Mouse (Mus musculus) stomach, postnatal 0 days (tissue): Measurements from ENCODE around the gene Vegfd. TPM values are rescaled to one million over a fixed set of nuclear protein-coding genes. Genes with fewer than 3 reads are reported as not detected.

Source experiments
- ATAC-seq: fragments of 200-750 bp; cut with Nextera tagmentation; 2 replicates; pipeline ENCODE4 v1.8.0; 2017; ENCODE audit not compliant: low FRiP score, low TSS enrichment
- DNase-seq: peaks from one replicate; pipeline ENCODE4 v3.0.0-alpha.2; 2016; ENCODE audit warnings: low spot score
- H3K27ac ChIP-seq: fragments of 300-500 bp; sonication (generic); replicated peaks from 2 replicates; pipeline ENCODE4 v1.5.1; 2014; ENCODE audit warnings: mild to moderate bottlenecking, control low read depth
- H3K27me3 ChIP-seq: fragments of 300-500 bp; sonication (generic); 2 replicates; pipeline ENCODE4 v1.6.1; 2014; ENCODE audit warnings: low read length; ENCODE audit not compliant: control insufficient read depth, insufficient read depth
- H3K36me3 ChIP-seq: fragments of 300-500 bp; sonication (generic); 2 replicates; pipeline ENCODE4 v1.6.1; 2014; ENCODE audit warnings: low read length, mixed read lengths; ENCODE audit not compliant: control insufficient read depth, insufficient read depth
- H3K4me1 ChIP-seq: fragments of 300-500 bp; sonication (generic); replicated peaks from 2 replicates; pipeline ENCODE4 v1.6.1; 2014; ENCODE audit warnings: antibody characterized with exemption; ENCODE audit not compliant: control insufficient read depth, insufficient read depth
- H3K4me2 ChIP-seq: fragments of 300-500 bp; sonication (generic); replicated peaks from 2 replicates; pipeline ENCODE4 v1.6.1; 2014; ENCODE audit warnings: low read depth, mild to moderate bottlenecking, control low read depth, moderate library complexity
- H3K4me3 ChIP-seq: fragments of 300-500 bp; sonication (generic); 2 replicates; pipeline ENCODE4 v1.5.1; 2014; ENCODE audit warnings: low read depth, low read length, control low read depth
- H3K9ac ChIP-seq: fragments of 300-500 bp; sonication (generic); 2 replicates; pipeline ENCODE4 v1.6.1; 2014; ENCODE audit warnings: mild to moderate bottlenecking, low read length, control low read depth, mixed read lengths
- H3K9me3 ChIP-seq: fragments of 300-500 bp; sonication (generic); 2 replicates; pipeline ENCODE4 v1.6.1; 2016; ENCODE audit warnings: low read length; ENCODE audit not compliant: control insufficient read depth
- CTCF ChIP-seq: IDR thresholded peaks from 2 replicates; pipeline ENCODE4 v1.5.1; 2016; ENCODE audit warnings: antibody characterized with exemption, low read depth, mild to moderate bottlenecking, moderate library complexity
- EP300 ChIP-seq: optimal IDR thresholded peaks from 2 replicates; pipeline ENCODE3; 2016; ENCODE audit warnings: antibody characterized with exemption
- WGBS: fragments of 180-500 bp; shearing (Covaris S2); extraction: QIAGEN DNeasy Blood & Tissue Kit; methylation state at CpG from one replicate; pipeline ENCODE4 v1.1.7; 2014; 5-methylcytosine and 5-hydroxymethylcytosine counted together
- polyA plus RNA-seq: library from polyadenylated mRNA; unstranded; fragments of >200 nt; fragmentation: Nextera tagmentation; extraction: Ambion mirVana; gene quantifications from 2 replicates; pipeline ENCODE4 v1.2.1, GENCODE M21; 2015

Gene Vegfd
- polyA plus RNA-seq, 1 experiment from 2014 or later: 3.4 TPM

GRCm38 (mm10) chrX:164394091-164394490 is 20.9 kb downstream of the Vegfd start:
- TF ChIP-seq CTCF (no peak), EP300 (no peak)
- Histone ChIP-seq H3K27me3 (no peaks in the 10 kb centered on the region), H3K36me3 (no peaks in the 10 kb centered on the region), H3K27ac (no peak overlapping the region), H3K4me2 (no peak overlapping the region), H3K4me3 (no peak overlapping the region), H3K4me1 (no peaks in the 10 kb centered on the region), H3K9ac (no peak overlapping the region), H3K9me3 (no peaks in the 10 kb centered on the region)
- 77% methylated on average over 4 of the region's 4 CpGs for WGBS
- ATAC-seq: no peak
- DNase-seq: no peak

GRCm38 (mm10) chrX:164398456-164398855 is 25.3 kb downstream of the Vegfd start:
- Histone ChIP-seq H3K9ac (no peak overlapping the region), H3K27me3 (no peaks in the 10 kb centered on the region), H3K27ac (no peak overlapping the region), H3K9me3 (no peaks in the 10 kb centered on the region), H3K4me1 (no peaks in the 10 kb centered on the region), H3K36me3 (no peaks in the 10 kb centered on the region), H3K4me2 (no peak overlapping the region), H3K4me3 (no peak overlapping the region)
- 57% methylated on average over 3 of the region's 3 CpGs for WGBS
- ATAC-seq (no peak), DNase-seq (no peak)
- TF ChIP-seq EP300: no peak
- peak; percentile 78 for TF ChIP-seq CTCF

DNA sequence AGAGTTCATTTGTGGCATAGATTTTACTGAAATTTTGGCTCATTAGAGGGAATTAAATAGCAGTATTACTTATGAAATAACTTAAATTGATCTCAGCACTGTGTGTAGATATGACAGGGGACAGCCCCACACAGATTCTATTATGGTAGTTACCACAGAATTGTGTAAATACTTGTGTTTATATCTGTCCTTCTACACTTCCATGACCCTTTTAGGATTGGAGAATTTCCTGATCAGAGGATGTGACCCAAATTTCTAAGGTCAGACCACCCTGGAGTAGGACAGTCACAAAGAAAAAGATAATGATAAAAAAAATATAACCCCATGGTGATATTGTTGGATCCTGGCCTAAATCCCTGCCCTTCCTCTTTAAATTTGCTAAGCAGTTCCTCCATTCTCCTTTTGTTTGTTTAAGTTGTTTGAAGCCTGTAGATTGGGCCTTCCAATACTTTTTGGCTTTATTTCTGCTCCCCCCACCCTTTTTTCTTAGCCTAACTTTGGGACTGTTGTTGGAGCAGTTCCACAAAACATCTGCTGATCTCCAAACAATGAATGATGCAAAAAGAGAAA is 32.0 kb downstream of the Vegfd start:
- ATAC-seq: no peak
- no peak overlapping the region for H3K4me3 ChIP-seq

DNA sequence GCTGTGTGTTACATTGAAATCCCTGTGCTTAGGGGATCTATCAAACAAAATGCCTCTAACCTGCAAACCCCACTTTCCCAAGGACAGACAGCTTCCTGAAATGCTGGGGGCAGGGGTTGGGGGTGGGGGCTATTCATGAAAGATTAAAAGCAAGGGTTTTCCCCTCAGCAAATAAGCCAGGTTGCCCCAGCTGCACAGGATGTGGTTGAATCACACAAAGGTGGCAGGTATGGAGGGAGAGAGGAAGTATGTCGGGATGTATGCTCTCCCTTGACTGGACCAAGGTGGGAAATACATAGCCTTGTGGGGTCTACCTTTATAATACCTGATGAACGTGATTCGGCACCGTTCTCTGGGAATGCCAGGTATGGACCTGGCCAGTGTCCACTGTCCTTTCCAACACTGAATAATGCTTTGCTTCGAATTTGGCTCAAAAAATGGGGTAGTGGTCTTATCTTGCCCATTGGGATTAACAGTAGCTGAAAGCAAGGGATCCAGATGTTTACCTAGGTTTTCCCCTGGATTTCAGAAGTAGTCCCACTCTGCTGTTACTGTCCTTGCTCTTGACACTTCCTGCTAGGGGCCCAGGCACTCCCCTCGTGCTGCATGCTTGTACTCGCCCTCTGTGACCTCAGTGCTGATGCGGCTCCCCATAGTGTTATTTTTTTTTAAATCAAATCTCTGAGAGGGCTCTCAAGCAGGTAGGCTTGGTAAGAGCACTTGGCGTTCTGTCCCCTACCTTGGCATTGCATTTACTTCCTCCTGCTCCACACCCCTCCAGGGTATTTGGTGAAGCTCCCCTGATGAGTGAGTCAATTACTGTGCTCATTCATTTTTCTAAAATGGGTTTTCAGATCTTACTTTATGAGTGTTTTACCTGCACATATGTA is 33.2 kb downstream of the Vegfd start:
- H3K9ac ChIP-seq: no peak overlapping the region
- no peaks in the 10 kb centered on the region for H3K9me3 ChIP-seq
- ATAC-seq: no peak
- TF ChIP-seq CTCF (no peak), EP300 (no peak)
- no peak for DNase-seq
- 68% methylated on average over 9 of the region's 9 CpGs for WGBS
- H3K36me3 ChIP-seq: no peaks in the 10 kb centered on the region
- H3K4me1 ChIP-seq: no peaks in the 10 kb centered on the region
- H3K4me3 ChIP-seq: no peak overlapping the region
- no peaks in the 10 kb centered on the region for H3K27me3 ChIP-seq
- H3K4me2 ChIP-seq: no peak overlapping the region
- H3K27ac ChIP-seq: no peak overlapping the region

More for the DNA sequence above, 32.0 kb downstream of the Vegfd start:
- Histone ChIP-seq H3K36me3 (no peaks in the 10 kb centered on the region), H3K9ac (no peak overlapping the region), H3K9me3 (no peaks in the 10 kb centered on the region), H3K27me3 (no peaks in the 10 kb centered on the region), H3K4me2 (no peak overlapping the region), H3K27ac (no peak overlapping the region), H3K4me1 (no peaks in the 10 kb centered on the region)
- TF ChIP-seq CTCF (no peak), EP300 (no peak)
- DNase-seq: no peak

GRCm38 (mm10) chrX:164408301-164408927 is 35.2 kb downstream of the Vegfd start:
- DNase-seq: no peak
- Histone ChIP-seq H3K36me3 (no peaks in the 10 kb centered on the region), H3K9ac (no peak overlapping the region), H3K4me2 (no peak overlapping the region), H3K9me3 (no peaks in the 10 kb centered on the region), H3K4me3 (no peak overlapping the region), H3K27me3 (no peaks in the 10 kb centered on the region), H3K4me1 (no peaks in the 10 kb centered on the region), H3K27ac (no peak overlapping the region)
- TF ChIP-seq EP300 (no peak), CTCF (no peak)
- WGBS: 70% methylated on average over 3 of the region's 3 CpGs
- no peak for ATAC-seq

- ATAC-seq (no peak), DNase-seq (no peak)
- Histone ChIP-seq H3K27ac (no peak overlapping the region), H3K9me3 (no peaks in the 10 kb centered on the region), H3K36me3 (no peaks in the 10 kb centered on the region), H3K4me1 (no peaks in the 10 kb centered on the region), H3K27me3 (no peaks in the 10 kb centered on the region), H3K4me2 (no peak overlapping the region), H3K4me3 (no peak overlapping the region), H3K9ac (no peak overlapping the region)
- TF ChIP-seq EP300 (no peak), CTCF (no peak)
- WGBS: 58% methylated on average over 1 of the region's 1 CpGs
Measured at GRCm38 (mm10) chrX:164410562-164410961, 37.4 kb downstream of the Vegfd start.
